Mouse (Mus musculus): ENCODE results near the gene Dnajc8. TPM values are rescaled to one million over a fixed set of nuclear protein-coding genes. Genes with fewer than 3 reads are reported as not detected.

The Dnajc8 gene
- 132 and 140 TPM in 2 replicates for polyA plus RNA-seq (2015; fragmentation: Nextera tagmentation; extraction: Ambion mirVana)

DNA sequence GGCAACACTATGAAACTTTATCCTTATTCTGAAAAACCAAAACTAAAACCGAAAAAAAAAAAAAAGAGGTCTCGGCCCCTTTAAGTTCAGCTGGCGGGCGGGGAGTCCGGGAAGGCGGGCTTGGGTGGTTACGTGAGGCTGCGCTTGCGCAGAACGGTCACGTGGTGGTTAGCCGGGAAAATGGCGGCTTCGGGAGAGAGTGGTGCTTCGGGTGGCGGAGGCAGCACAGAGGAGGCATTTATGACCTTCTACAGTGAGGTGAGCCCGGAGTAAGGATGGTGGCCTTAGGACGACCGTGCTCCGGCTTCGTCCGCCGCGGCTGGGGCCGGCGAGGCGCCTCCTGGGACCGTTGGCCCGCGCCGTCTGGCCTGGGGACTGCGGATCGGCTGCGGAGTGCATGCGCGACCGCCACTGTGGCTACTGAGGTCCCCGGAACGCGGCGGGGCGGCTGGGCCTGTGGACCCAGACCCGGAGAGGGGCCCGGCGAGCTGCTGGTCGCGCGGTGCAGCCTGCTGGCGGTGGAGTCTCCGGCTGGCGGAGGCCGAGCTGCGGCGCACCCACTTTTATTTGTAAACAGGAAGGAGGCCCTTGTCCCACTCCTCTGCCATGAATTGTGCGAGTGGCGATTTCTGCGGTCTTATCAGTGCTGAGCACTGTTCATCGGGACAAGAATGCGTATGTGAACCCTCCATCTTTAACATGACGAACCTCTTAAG lies at the start of gene Dnajc8:
TSS of gene Dnajc8 (plus strand) at position 145 of the 716 bp plus-strand sequence.
- peak within 1 kb of the TSS; percentile 73 for H3K27ac ChIP-seq (ENCODE audit: low read length)
- H3K9me3 ChIP-seq (ENCODE audit: control insufficient read depth, low read length), result no peaks in the 10 kb centered on the region
- H3K4me2 ChIP-seq (ENCODE audit: low read length), result peak within 1 kb of the TSS; percentile 75
- H3K36me3 ChIP-seq (ENCODE audit: control insufficient read depth, insufficient read depth), result peaks cover 7% of the 10 kb centered on the region
- H3K4me3 ChIP-seq (replicated peaks; ENCODE audit: low read length), result peak within 1 kb of the TSS; percentile 97
- WGBS, result under 1% methylated on average over 60 of the region's 60 CpGs
- peak; percentile 75 for ATAC-seq
- H3K9ac ChIP-seq (replicated peaks; ENCODE audit: low read depth, low read length), result peak within 1 kb of the TSS; percentile 90
- H3K4me1 ChIP-seq (replicated peaks; ENCODE audit: control insufficient read depth, insufficient read depth, low read length), result peaks cover 36% of the 10 kb centered on the region
- H3K27me3 ChIP-seq (replicated peaks; ENCODE audit: control insufficient read depth, insufficient read depth, low read length), result no peaks in the 10 kb centered on the region

DNA sequence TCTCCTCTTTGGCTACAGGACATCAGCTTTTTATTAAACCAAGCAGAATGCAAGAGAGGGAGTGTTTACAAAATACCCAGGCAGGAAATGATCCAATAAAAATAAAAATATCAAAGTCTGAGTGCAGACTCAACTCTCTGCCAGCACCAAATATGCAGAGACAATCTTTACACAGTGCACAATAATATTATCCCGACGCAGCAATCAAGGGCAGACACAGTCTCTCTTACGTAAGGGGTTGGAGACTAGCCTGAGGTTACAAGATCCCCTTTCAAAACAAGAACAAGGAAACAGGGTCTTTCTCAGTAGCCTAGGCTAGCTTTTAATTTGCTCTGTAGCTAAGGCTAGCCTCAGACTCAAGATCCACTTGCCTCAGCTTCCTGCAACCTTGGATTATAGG lies 46.8 kb upstream of the Dnajc8 start:
- no peak for ATAC-seq

DNA sequence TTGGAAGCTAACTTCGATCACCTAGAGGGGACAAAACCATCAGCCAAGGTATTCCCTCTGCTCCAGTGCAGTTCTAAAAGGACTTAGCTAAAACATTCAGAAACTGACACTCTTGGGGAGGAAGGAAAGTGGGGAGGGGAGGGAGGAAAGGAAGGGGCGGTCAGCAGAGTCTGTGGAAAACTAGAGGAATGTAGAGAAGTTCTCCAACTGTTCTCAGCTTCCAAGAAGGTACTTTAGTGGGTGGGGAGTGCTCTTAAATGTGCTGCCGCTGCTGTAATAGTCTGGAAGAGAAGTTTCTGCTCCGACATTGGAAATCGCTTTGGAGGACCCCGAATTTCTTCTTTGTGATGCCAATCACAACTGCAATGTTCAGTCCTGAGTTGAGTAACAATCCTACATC lies 46.4 kb upstream of the Dnajc8 start:
- H3K4me2 ChIP-seq (ENCODE audit: low read length), result no peak overlapping the region
- peaks cover 6% of the 10 kb centered on the region; the same call in 1 of the 2 replicates for H3K4me1 ChIP-seq (replicated peaks; ENCODE audit: control insufficient read depth, insufficient read depth, low read length)
- ATAC-seq, result no peak
- no peaks in the 10 kb centered on the region for H3K36me3 ChIP-seq (ENCODE audit: control insufficient read depth, insufficient read depth)
- H3K9me3 ChIP-seq (ENCODE audit: control insufficient read depth, low read length), result no peaks in the 10 kb centered on the region
- H3K4me3 ChIP-seq (replicated peaks; ENCODE audit: low read length), result no peak overlapping the region
- H3K27me3 ChIP-seq (replicated peaks; ENCODE audit: control insufficient read depth, insufficient read depth, low read length), result no peaks in the 10 kb centered on the region
- H3K9ac ChIP-seq (replicated peaks; ENCODE audit: low read depth, low read length), result no peak overlapping the region
- H3K27ac ChIP-seq (ENCODE audit: low read length), result no peak overlapping the region
- WGBS, result 83% methylated on average over 6 of the region's 6 CpGs

More for the DNA sequence above, 46.8 kb upstream of the Dnajc8 start:
- WGBS, result 88% methylated on average over 3 of the region's 3 CpGs
- H3K9me3 ChIP-seq (ENCODE audit: control insufficient read depth, low read length), result no peaks in the 10 kb centered on the region
- peaks cover 6% of the 10 kb centered on the region; the same call in 1 of the 2 replicates for H3K4me1 ChIP-seq (replicated peaks; ENCODE audit: control insufficient read depth, insufficient read depth, low read length)
- H3K4me3 ChIP-seq (replicated peaks; ENCODE audit: low read length), result no peak overlapping the region
- no peaks in the 10 kb centered on the region for H3K27me3 ChIP-seq (replicated peaks; ENCODE audit: control insufficient read depth, insufficient read depth, low read length)
- no peak overlapping the region for H3K4me2 ChIP-seq (ENCODE audit: low read length)
- no peak overlapping the region for H3K9ac ChIP-seq (replicated peaks; ENCODE audit: low read depth, low read length)
- no peak overlapping the region for H3K27ac ChIP-seq (ENCODE audit: low read length)
- no peaks in the 10 kb centered on the region for H3K36me3 ChIP-seq (ENCODE audit: control insufficient read depth, insufficient read depth)

DNA sequence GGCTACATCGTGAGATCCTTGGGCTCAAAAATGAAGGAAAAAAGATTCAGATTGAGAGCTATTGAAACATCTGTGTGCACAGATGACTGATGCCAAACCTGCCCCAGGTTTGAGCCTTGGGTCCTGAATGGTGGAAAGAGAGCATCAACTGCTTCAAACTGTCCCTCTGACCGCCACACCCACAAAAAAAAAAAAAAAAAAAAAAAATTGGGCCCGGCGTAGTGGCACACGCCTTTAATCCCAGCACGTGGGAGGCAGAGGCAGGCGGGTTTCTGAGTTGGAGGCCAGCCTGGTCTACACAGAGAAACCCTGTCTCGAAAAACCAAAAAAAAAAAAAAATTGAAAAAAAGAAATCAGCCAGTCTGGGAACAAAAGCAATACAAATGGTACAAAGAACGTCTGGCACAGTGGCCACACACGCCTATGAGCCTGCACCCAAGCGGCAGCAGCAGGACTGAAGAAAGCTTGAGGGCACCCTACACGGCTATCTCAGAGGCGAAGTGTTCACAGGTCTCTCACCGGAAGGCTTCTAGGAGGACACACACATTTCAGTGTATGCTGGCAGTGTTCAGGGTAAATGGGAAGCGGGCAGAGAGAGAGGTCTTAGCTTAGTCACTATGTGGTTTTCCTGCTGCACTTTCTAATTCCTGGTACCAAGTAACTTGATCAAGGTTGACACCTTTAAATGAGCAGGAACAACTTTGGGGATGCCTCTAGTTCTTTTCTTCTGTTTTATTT lies 44.9 kb upstream of the Dnajc8 start:
- H3K4me1 ChIP-seq (replicated peaks; ENCODE audit: control insufficient read depth, insufficient read depth, low read length), result peaks cover 6% of the 10 kb centered on the region; the same call in 1 of the 2 replicates
- H3K9ac ChIP-seq (replicated peaks; ENCODE audit: low read depth, low read length), result no peak overlapping the region
- no peak for ATAC-seq
- 86% methylated on average over 15 of the region's 15 CpGs for WGBS
- no peaks in the 10 kb centered on the region for H3K9me3 ChIP-seq (ENCODE audit: control insufficient read depth, low read length)
- no peaks in the 10 kb centered on the region for H3K27me3 ChIP-seq (replicated peaks; ENCODE audit: control insufficient read depth, insufficient read depth, low read length)
- no peak overlapping the region for H3K27ac ChIP-seq (ENCODE audit: low read length)
- H3K36me3 ChIP-seq (ENCODE audit: control insufficient read depth, insufficient read depth), result no peaks in the 10 kb centered on the region
- no peak overlapping the region for H3K4me2 ChIP-seq (ENCODE audit: low read length)
- no peak overlapping the region for H3K4me3 ChIP-seq (replicated peaks; ENCODE audit: low read length)

DNA sequence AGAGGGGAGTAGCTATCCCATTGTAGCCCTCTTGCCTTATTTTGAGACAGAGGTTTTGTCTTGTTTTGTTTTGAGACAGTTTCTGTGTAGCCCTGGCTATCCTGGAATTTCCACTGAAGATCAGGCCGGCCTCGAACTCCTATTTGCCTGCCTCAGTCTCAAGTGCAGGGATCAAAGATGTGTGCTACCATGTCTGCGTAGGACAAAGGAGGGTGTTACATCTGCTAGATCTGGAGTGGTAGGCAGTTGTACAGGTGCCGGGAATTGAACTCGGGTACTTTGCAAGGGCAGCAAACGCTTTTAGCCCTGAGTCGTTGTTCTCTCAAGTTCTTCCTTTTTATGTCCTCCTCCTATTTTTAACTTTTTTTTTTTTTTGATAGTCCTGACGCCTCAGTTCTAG lies 44.3 kb upstream of the Dnajc8 start:
- Histone ChIP-seq H3K36me3 (ENCODE audit: control insufficient read depth, insufficient read depth) (no peaks in the 10 kb centered on the region), H3K4me3 (replicated peaks; ENCODE audit: low read length) (no peak overlapping the region), H3K4me2 (ENCODE audit: low read length) (no peak overlapping the region), H3K27me3 (replicated peaks; ENCODE audit: control insufficient read depth, insufficient read depth, low read length) (no peaks in the 10 kb centered on the region), H3K4me1 (replicated peaks; ENCODE audit: control insufficient read depth, insufficient read depth, low read length) (peaks cover 6% of the 10 kb centered on the region; the same call in 1 of the 2 replicates), H3K9me3 (ENCODE audit: control insufficient read depth, low read length) (no peaks in the 10 kb centered on the region), H3K27ac (ENCODE audit: low read length) (no peak overlapping the region), H3K9ac (replicated peaks; ENCODE audit: low read depth, low read length) (no peak overlapping the region)
- ATAC-seq, result no peak
- 90% methylated on average over 8 of the region's 8 CpGs for WGBS

DNA sequence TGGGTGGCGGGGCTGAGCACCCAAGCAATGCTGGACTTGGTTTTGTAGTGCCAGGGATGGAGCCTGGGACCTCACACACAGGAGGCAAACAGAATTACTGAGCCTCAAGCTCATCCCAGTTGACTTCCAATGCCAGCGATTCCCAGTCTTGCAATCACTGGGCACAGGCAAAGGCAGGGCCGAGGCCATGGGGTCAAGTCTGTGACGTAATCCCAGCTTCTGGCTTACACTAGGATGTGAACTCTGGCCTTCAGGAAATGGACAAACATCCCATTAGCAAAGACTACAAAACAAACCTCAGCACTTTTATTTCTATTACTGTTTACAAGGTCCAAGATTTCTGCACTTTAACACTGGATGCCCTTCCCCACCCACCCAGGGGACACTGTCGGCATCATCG lies 43.6 kb upstream of the Dnajc8 start:
- H3K27me3 ChIP-seq (replicated peaks; ENCODE audit: control insufficient read depth, insufficient read depth, low read length), result no peaks in the 10 kb centered on the region
- H3K27ac ChIP-seq (ENCODE audit: low read length), result no peak overlapping the region
- 94% methylated on average over 6 of the region's 6 CpGs for WGBS
- ATAC-seq, result no peak
- no peaks in the 10 kb centered on the region for H3K9me3 ChIP-seq (ENCODE audit: control insufficient read depth, low read length)
- no peak overlapping the region for H3K4me2 ChIP-seq (ENCODE audit: low read length)
- H3K4me1 ChIP-seq (replicated peaks; ENCODE audit: control insufficient read depth, insufficient read depth, low read length), result peaks cover 6% of the 10 kb centered on the region; the same call in 1 of the 2 replicates
- H3K4me3 ChIP-seq (replicated peaks; ENCODE audit: low read length), result no peak overlapping the region
- H3K36me3 ChIP-seq (ENCODE audit: control insufficient read depth, insufficient read depth), result no peaks in the 10 kb centered on the region
- H3K9ac ChIP-seq (replicated peaks; ENCODE audit: low read depth, low read length), result no peak overlapping the region

DNA sequence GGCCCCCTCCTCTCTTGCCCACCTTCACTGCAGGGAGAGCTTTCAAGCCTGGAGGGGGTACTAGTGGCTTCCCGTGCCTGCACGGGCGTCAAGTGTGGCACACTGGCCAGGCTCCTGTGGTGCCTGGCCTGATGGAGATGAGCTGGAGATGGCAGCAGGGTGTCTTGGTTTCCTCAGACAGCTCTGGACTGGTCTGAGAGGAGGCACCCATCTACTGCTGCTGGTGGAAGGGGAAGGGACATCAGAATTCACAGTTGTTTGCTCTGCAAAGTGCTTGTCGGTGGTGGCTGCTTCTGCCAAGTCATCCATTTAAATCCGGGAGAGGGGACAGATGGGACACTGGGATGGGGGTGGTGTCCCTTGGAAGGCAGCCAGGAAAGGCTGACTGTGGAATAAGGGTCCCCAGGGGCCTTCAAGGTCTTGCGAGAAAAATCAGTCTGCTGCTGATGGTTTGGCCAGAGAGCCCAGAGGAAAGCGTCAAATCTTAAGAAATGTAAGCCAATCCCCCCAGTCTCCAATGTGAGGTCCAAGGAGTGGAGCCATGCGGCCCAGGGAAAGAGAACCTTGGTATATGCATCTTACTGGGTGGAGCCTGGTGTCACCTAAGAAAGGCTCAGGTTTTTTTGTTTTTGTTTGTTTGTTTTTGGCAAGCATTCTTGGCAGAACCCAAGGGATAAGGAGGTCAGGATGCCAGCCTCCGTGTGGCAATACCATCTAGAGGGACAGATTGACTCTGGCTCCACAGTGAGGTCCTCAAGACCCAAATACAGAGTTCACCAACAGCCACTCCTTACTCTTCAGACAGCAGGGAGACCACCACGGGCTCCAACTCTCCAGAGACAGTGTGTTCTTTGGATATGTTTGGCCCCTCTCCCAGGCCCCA lies 42.9 kb upstream of the Dnajc8 start:
- Histone ChIP-seq H3K4me2 (ENCODE audit: low read length) (no peak overlapping the region), H3K27ac (ENCODE audit: low read length) (no peak overlapping the region), H3K9me3 (ENCODE audit: control insufficient read depth, low read length) (no peaks in the 10 kb centered on the region), H3K36me3 (ENCODE audit: control insufficient read depth, insufficient read depth) (no peaks in the 10 kb centered on the region), H3K4me3 (replicated peaks; ENCODE audit: low read length) (no peak overlapping the region), H3K4me1 (replicated peaks; ENCODE audit: control insufficient read depth, insufficient read depth, low read length) (peaks cover 6% of the 10 kb centered on the region; the same call in 1 of the 2 replicates), H3K9ac (replicated peaks; ENCODE audit: low read depth, low read length) (no peak overlapping the region), H3K27me3 (replicated peaks; ENCODE audit: control insufficient read depth, insufficient read depth, low read length) (no peaks in the 10 kb centered on the region)
- WGBS, result 63% methylated on average over 10 of the region's 10 CpGs
- ATAC-seq, result no peak

DNA sequence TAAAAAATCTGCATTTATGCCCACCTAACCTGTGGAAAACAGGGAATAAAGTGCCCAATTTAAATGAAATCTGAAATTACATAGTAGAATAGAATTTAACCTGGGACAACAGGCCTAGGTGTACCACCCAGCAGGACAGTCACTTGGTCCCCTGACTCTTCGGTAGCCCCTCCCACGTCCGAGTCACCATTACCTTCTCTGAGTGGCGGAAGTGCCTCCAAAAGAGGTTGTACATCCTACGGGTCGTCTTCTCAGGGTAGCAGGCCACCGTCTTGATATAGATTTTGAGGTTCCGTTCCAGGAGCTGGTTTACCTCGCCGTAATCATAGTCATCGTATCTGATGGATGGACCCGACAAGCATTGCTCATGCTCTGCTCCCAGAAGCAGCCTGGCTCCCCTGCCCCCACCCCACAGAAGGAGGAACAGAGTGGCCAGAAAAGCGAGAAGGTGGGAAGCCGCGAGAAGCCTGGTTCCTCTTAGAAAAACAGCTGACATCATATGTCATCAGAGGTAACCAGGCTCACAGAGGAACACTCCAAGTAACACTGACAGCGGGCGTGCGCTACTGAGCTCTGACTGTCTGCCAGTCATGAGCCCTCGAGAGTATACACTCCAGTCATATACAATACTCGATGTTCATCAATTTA lies 41.0 kb upstream of the Dnajc8 start:
- H3K4me3 ChIP-seq (replicated peaks; ENCODE audit: low read length), result no peak overlapping the region
- H3K36me3 ChIP-seq (ENCODE audit: control insufficient read depth, insufficient read depth), result no peaks in the 10 kb centered on the region
- no peak overlapping the region for H3K4me2 ChIP-seq (ENCODE audit: low read length)
- H3K9ac ChIP-seq (replicated peaks; ENCODE audit: low read depth, low read length), result no peak overlapping the region
- no peaks in the 10 kb centered on the region for H3K27me3 ChIP-seq (replicated peaks; ENCODE audit: control insufficient read depth, insufficient read depth, low read length)
- H3K9me3 ChIP-seq (ENCODE audit: control insufficient read depth, low read length), result no peaks in the 10 kb centered on the region
- no peak for ATAC-seq
- H3K4me1 ChIP-seq (replicated peaks; ENCODE audit: control insufficient read depth, insufficient read depth, low read length), result peaks cover 6% of the 10 kb centered on the region; the same call in 1 of the 2 replicates
- no peak overlapping the region for H3K27ac ChIP-seq (ENCODE audit: low read length)
- WGBS, result 92% methylated on average over 20 of the region's 20 CpGs

Data from forebrain, embryonic 16.5 days (tissue).